Mouse (Mus musculus): ENCODE data around the gene Adam8. TPM values are rescaled to one million over a fixed set of nuclear protein-coding genes. Genes with fewer than 3 reads are reported as not detected.

Adam8 gene
- polyA plus RNA-seq, 1 experiment from 2014 or later, result 3.0 TPM

DNA sequence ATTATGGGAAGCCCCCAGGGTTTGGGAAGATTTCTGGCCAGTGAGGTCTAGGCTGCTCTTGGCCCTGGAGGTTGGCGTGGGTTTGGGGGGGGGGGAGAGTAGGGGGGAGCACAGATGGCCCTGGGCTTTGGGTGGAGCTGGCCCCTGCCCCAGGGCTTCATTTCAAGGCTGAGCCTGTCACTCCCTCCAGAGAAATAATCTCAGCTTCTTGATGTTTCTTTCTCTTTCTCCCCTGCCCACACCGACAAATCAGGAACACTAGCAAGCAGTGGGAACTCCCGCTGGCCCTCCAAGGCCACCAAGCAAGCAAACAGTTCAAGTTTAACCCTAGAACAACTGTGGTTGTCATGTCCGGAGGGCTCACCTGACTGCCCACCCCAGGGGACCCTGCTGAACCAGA lies 28.5 kb downstream of the Adam8 start:
- H3K9ac ChIP-seq (ENCODE audit: low read length), result no peak overlapping the region
- no peaks in the 10 kb centered on the region for H3K9me3 ChIP-seq (ENCODE audit: control insufficient read depth, low read length)
- no peak overlapping the region for H3K27ac ChIP-seq (ENCODE audit: low read depth, low read length)
- WGBS, result 60% methylated on average over 4 of the region's 4 CpGs
- no peaks in the 10 kb centered on the region for H3K36me3 ChIP-seq (ENCODE audit: control insufficient read depth, insufficient read depth, low read length)
- no peak overlapping the region for H3K4me2 ChIP-seq (ENCODE audit: low read depth, low read length, severe bottlenecking)
- DNase-seq (ENCODE audit: low spot score), result no peak
- H3K4me1 ChIP-seq (replicated peaks; ENCODE audit: control insufficient read depth, insufficient read depth, low read length), result no peaks in the 10 kb centered on the region; the same call in 1 of the 2 replicates
- no peak for ATAC-seq (replicated peaks; ENCODE audit: low FRiP score)
- no peak overlapping the region for H3K4me3 ChIP-seq (ENCODE audit: low read depth, low read length)
- no peaks in the 10 kb centered on the region for H3K27me3 ChIP-seq (ENCODE audit: control insufficient read depth, insufficient read depth, low read length)

DNA sequence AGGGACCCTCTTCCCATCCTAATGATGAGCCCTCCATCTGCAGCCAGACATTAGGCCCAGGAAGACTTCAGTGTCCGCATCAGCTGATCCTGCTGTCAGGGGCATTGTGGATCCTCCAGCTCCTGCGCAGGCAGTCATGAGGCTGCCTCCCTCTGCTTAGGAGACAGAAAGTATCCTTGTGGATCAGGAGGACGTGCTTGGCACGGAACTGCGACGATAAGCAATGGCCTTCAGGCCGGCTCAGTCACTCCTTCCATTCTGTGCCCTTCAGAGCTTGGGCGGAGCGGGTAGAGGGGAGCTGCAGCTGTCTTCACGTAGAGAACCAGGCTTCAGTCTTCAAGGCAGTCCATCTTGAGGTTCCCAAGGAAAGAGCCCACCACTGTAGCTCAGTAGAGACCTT lies 31.2 kb downstream of the Adam8 start:
- H3K36me3 ChIP-seq (ENCODE audit: control insufficient read depth, insufficient read depth, low read length), result no peaks in the 10 kb centered on the region
- H3K4me1 ChIP-seq (replicated peaks; ENCODE audit: control insufficient read depth, insufficient read depth, low read length), result no peaks in the 10 kb centered on the region
- WGBS, result 90% methylated on average over 10 of the region's 10 CpGs
- no peak overlapping the region for H3K9ac ChIP-seq (ENCODE audit: low read length)
- DNase-seq (ENCODE audit: low spot score) (no peak), ATAC-seq (replicated peaks; ENCODE audit: low FRiP score) (no peak)
- H3K27me3 ChIP-seq (ENCODE audit: control insufficient read depth, insufficient read depth, low read length), result no peaks in the 10 kb centered on the region
- H3K4me2 ChIP-seq (ENCODE audit: low read depth, low read length, severe bottlenecking), result no peak overlapping the region
- H3K27ac ChIP-seq (ENCODE audit: low read depth, low read length), result no peak overlapping the region
- no peaks in the 10 kb centered on the region for H3K9me3 ChIP-seq (ENCODE audit: control insufficient read depth, low read length)
- H3K4me3 ChIP-seq (ENCODE audit: low read depth, low read length), result no peak overlapping the region

- no peak for DNase-seq (ENCODE audit: low spot score)
Observed at GRCm38 (mm10) chr7:139957958-139958357, 34.4 kb downstream of the Adam8 start.

DNA sequence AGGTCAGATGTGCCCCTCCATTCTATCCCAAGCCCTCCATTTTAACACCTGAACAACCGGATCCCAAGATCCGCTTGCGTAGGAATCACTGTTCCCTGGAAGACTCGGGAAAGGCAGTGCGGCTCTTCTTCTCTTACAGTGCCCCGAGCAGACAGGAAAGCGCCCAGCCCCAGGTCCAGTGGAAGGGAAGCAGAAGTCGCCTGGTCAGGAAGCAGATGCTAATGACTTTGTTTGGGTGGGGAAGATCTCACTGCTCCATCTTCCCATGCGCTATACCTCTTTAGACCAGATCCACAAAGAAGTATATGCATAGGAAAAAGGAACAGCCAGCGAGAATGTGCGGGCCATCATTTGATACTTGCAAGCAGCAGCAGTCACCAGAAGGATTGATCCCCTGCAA lies 34.9 kb downstream of the Adam8 start:
- ATAC-seq (replicated peaks; ENCODE audit: low FRiP score) (no peak), DNase-seq (ENCODE audit: low spot score) (no peak)
- no peak overlapping the region for H3K9ac ChIP-seq (ENCODE audit: low read length)
- no peaks in the 10 kb centered on the region for H3K36me3 ChIP-seq (ENCODE audit: control insufficient read depth, insufficient read depth, low read length)
- no peak overlapping the region for H3K4me2 ChIP-seq (ENCODE audit: low read depth, low read length, severe bottlenecking)
- H3K4me1 ChIP-seq (replicated peaks; ENCODE audit: control insufficient read depth, insufficient read depth, low read length), result no peaks in the 10 kb centered on the region
- no peaks in the 10 kb centered on the region for H3K9me3 ChIP-seq (ENCODE audit: control insufficient read depth, low read length)
- H3K4me3 ChIP-seq (ENCODE audit: low read depth, low read length), result no peak overlapping the region
- no peak overlapping the region for H3K27ac ChIP-seq (ENCODE audit: low read depth, low read length)
- H3K27me3 ChIP-seq (ENCODE audit: control insufficient read depth, insufficient read depth, low read length), result no peaks in the 10 kb centered on the region; the same call in 1 of the 2 replicates
- WGBS, result 65% methylated on average over 11 of the region's 11 CpGs

More at GRCm38 (mm10) chr7:139957958-139958357, 34.4 kb downstream of the Adam8 start:
- no peaks in the 10 kb centered on the region for H3K4me1 ChIP-seq (replicated peaks; ENCODE audit: control insufficient read depth, insufficient read depth, low read length)
- WGBS, result 41% methylated on average over 11 of the region's 11 CpGs
- no peaks in the 10 kb centered on the region for H3K9me3 ChIP-seq (ENCODE audit: control insufficient read depth, low read length)
- H3K36me3 ChIP-seq (ENCODE audit: control insufficient read depth, insufficient read depth, low read length), result no peaks in the 10 kb centered on the region
- H3K4me3 ChIP-seq (ENCODE audit: low read depth, low read length), result no peak overlapping the region
- no peak overlapping the region for H3K4me2 ChIP-seq (ENCODE audit: low read depth, low read length, severe bottlenecking)
- H3K27me3 ChIP-seq (ENCODE audit: control insufficient read depth, insufficient read depth, low read length), result no peaks in the 10 kb centered on the region
- H3K27ac ChIP-seq (ENCODE audit: low read depth, low read length), result no peak overlapping the region
- no peak for ATAC-seq (replicated peaks; ENCODE audit: low FRiP score)
- H3K9ac ChIP-seq (ENCODE audit: low read length), result no peak overlapping the region

DNA sequence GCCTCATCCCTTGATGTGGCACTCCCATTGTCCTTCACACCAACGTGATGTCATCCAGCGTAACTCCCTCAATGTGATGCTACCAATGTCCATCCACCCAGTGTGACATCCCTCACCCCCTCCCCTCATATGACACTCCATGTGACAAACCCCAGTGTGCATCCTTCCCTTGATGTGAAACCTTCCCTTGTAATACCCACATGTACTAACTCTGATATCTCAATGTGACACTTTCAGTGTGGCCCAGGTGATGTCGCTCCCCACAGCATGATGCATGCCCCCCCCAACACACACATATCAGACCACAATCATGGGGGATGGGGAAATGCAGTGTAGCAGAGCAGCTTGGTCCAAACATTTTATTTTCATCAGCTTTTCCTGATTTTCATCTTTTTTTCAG lies 35.7 kb downstream of the Adam8 start:
- Histone ChIP-seq H3K27me3 (ENCODE audit: control insufficient read depth, insufficient read depth, low read length) (peaks cover 2% of the 10 kb centered on the region; the same call in 1 of the 2 replicates), H3K4me1 (replicated peaks; ENCODE audit: control insufficient read depth, insufficient read depth, low read length) (0 out of 2 replicates have a peak, but pooled peaks cover 2% of the 10 kb centered on the region), H3K4me2 (ENCODE audit: low read depth, low read length, severe bottlenecking) (no peak overlapping the region), H3K4me3 (ENCODE audit: low read depth, low read length) (no peak overlapping the region), H3K36me3 (ENCODE audit: control insufficient read depth, insufficient read depth, low read length) (no peaks in the 10 kb centered on the region), H3K27ac (ENCODE audit: low read depth, low read length) (no peak overlapping the region), H3K9me3 (ENCODE audit: control insufficient read depth, low read length) (no peaks in the 10 kb centered on the region), H3K9ac (ENCODE audit: low read length) (no peak overlapping the region)
- DNase-seq (ENCODE audit: low spot score) (no peak), ATAC-seq (replicated peaks; ENCODE audit: low FRiP score) (no peak)
- WGBS, result 83% methylated on average over 3 of the region's 3 CpGs

GRCm38 (mm10) chr7:139955505-139955904 lies 36.9 kb downstream of the Adam8 start:
- Histone ChIP-seq H3K4me1 (replicated peaks; ENCODE audit: control insufficient read depth, insufficient read depth, low read length) (peaks cover 7% of the 10 kb centered on the region; the same call in 1 of the 2 replicates), H3K4me3 (ENCODE audit: low read depth, low read length) (no peak overlapping the region), H3K9ac (ENCODE audit: low read length) (no peak overlapping the region), H3K4me2 (ENCODE audit: low read depth, low read length, severe bottlenecking) (no peak overlapping the region), H3K27me3 (ENCODE audit: control insufficient read depth, insufficient read depth, low read length) (peaks cover 6% of the 10 kb centered on the region), H3K9me3 (ENCODE audit: control insufficient read depth, low read length) (no peaks in the 10 kb centered on the region), H3K27ac (ENCODE audit: low read depth, low read length) (no peak overlapping the region), H3K36me3 (ENCODE audit: control insufficient read depth, insufficient read depth, low read length) (no peaks in the 10 kb centered on the region)
- ATAC-seq (replicated peaks; ENCODE audit: low FRiP score), result no peak
- DNase-seq (ENCODE audit: low spot score), result no peak
- 78% methylated on average over 4 of the region's 4 CpGs for WGBS

GRCm38 (mm10) chr7:139951991-139952633 lies 40.2 kb downstream of the Adam8 start:
- Histone ChIP-seq H3K4me2 (ENCODE audit: low read depth, low read length, severe bottlenecking) (no peak overlapping the region), H3K27ac (ENCODE audit: low read depth, low read length) (no peak overlapping the region), H3K36me3 (ENCODE audit: control insufficient read depth, insufficient read depth, low read length) (no peaks in the 10 kb centered on the region), H3K4me1 (replicated peaks; ENCODE audit: control insufficient read depth, insufficient read depth, low read length) (peaks cover 13% of the 10 kb centered on the region; the same call in 1 of the 2 replicates), H3K9ac (ENCODE audit: low read length) (no peak overlapping the region), H3K9me3 (ENCODE audit: control insufficient read depth, low read length) (no peaks in the 10 kb centered on the region), H3K4me3 (ENCODE audit: low read depth, low read length) (no peak overlapping the region), H3K27me3 (ENCODE audit: control insufficient read depth, insufficient read depth, low read length) (peaks cover 26% of the 10 kb centered on the region)
- WGBS, result 53% methylated on average over 6 of the region's 6 CpGs
- no peak for DNase-seq (ENCODE audit: low spot score)
- no peak for ATAC-seq (replicated peaks; ENCODE audit: low FRiP score)

- peaks cover 13% of the 10 kb centered on the region; the same call in 1 of the 2 replicates for H3K4me1 ChIP-seq (replicated peaks; ENCODE audit: control insufficient read depth, insufficient read depth, low read length)
- H3K4me3 ChIP-seq (ENCODE audit: low read depth, low read length), result peak overlapping the region; percentile 35
- H3K27me3 ChIP-seq (ENCODE audit: control insufficient read depth, insufficient read depth, low read length), result peaks cover 35% of the 10 kb centered on the region
- H3K27ac ChIP-seq (ENCODE audit: low read depth, low read length), result no peak overlapping the region
- no peak overlapping the region for H3K9ac ChIP-seq (ENCODE audit: low read length)
- no peak for DNase-seq (ENCODE audit: low spot score)
- no peaks in the 10 kb centered on the region for H3K9me3 ChIP-seq (ENCODE audit: control insufficient read depth, low read length)
- 7% methylated on average over 16 of the region's 16 CpGs for WGBS
- H3K4me2 ChIP-seq (ENCODE audit: low read depth, low read length, severe bottlenecking), result peak overlapping the region; percentile 73
- no peak for ATAC-seq (replicated peaks; ENCODE audit: low FRiP score)
- no peaks in the 10 kb centered on the region for H3K36me3 ChIP-seq (ENCODE audit: control insufficient read depth, insufficient read depth, low read length)
Observed at GRCm38 (mm10) chr7:139951079-139951478, 41.3 kb downstream of the Adam8 start.
